27 mouse cellular contexts compared by ENCODE assay signal in the genomic region with DNA sequence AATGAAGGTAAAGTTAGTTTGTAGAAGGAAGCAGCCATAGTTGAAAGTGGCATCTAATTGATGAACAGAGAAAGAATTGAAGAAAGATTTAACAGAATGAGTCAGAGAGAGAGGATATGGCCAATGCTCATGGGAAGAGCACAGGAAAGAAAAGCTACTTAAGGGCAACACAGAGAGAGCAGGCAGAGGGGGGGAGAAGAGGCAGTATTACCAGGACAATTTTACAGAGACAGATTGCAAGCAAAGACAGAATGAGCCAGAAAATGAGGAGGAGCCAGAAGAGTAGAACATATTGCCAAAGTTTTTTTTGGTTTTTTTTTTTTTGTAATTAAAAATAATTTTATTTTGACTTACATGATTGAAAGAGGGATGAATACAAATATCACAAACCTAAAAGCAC.
"Had no signal": no experiment of that assay in that cellular context is flagged by ENCODE, and none has a peak within 500 bp of the region (broad histone marks: within the 10 kb centered on the region; RNA-seq: fewer than 3 reads in every experiment).

No protein-coding gene starts in this region.

- H3K9ac ChIP-seq: heart, embryonic 12.5 days; hindbrain, embryonic 12.5 days; hindbrain, embryonic 14.5 days; intestine, embryonic 15.5 days; limb, embryonic 12.5 days; liver, embryonic 13.5 days; liver, embryonic 15.5 days had no signal

- H3K4me1 ChIP-seq: heart, embryonic 10.5 days; heart, embryonic 12.5 days; hindbrain, embryonic 10.5 days; hindbrain, embryonic 12.5 days; intestine, embryonic 15.5 days; limb, embryonic 10.5 days; limb, embryonic 12.5 days; liver, embryonic 13.5 days; liver, embryonic 15.5 days had no signal

- H3K9me3 ChIP-seq: heart, embryonic 10.5 days; heart, embryonic 12.5 days; hindbrain, embryonic 10.5 days; hindbrain, embryonic 12.5 days; intestine, embryonic 15.5 days; limb, embryonic 10.5 days; limb, embryonic 12.5 days; liver, embryonic 13.5 days; liver, embryonic 15.5 days had no signal

- ATAC-seq: hindbrain, embryonic 16.5 days; inflammation-experienced regulatory T-cells, adult 6 months; intestine, embryonic 15.5 days; intestine, postnatal 0 days had no signal

- H3K4me3 ChIP-seq: gastrocnemius, adult 2 months; heart, embryonic 10.5 days; heart, embryonic 12.5 days; hindbrain, embryonic 10.5 days; hindbrain, embryonic 12.5 days; intestine, embryonic 15.5 days; left cerebral cortex, adult 2 months; limb, embryonic 10.5 days; limb, embryonic 12.5 days; liver, embryonic 13.5 days; liver, embryonic 15.5 days had no signal

- H3K27ac ChIP-seq: gastrocnemius, adult 2 months; heart, embryonic 10.5 days; hindbrain, embryonic 10.5 days; hindbrain, embryonic 12.5 days; hindbrain, embryonic 14.5 days; intestine, embryonic 15.5 days; left cerebral cortex, adult 2 months; limb, embryonic 10.5 days; limb, embryonic 12.5 days; liver, embryonic 13.5 days; liver, embryonic 15.5 days had no signal

- H3K36me3 ChIP-seq: heart, embryonic 10.5 days; heart, embryonic 12.5 days; hindbrain, embryonic 10.5 days; hindbrain, embryonic 12.5 days; intestine, embryonic 15.5 days; limb, embryonic 10.5 days; limb, embryonic 12.5 days; liver, embryonic 13.5 days; liver, embryonic 15.5 days had no signal

- DNase-seq: gastrocnemius, adult 2 months; gastrocnemius, postnatal 10 days; gastrocnemius, postnatal 25 days; heart, adult 18-20 months; heart, postnatal 10 days; heart, postnatal 4 days; kidney, adult 18-20 months; kidney, adult 8-10 months; kidney, postnatal 10 days; kidney, postnatal 25 days; kidney, postnatal 4 days; liver; liver, embryonic 13.5 days had no signal

- H3K27me3 ChIP-seq: heart, embryonic 12.5 days; hindbrain, embryonic 12.5 days; intestine, embryonic 15.5 days; limb, embryonic 12.5 days; liver, embryonic 13.5 days; liver, embryonic 15.5 days had no signal

- H3K4me2 ChIP-seq: heart, embryonic 12.5 days; hindbrain, embryonic 12.5 days; hindbrain, embryonic 14.5 days; intestine, embryonic 15.5 days; limb, embryonic 12.5 days; liver, embryonic 11.5 days; liver, embryonic 13.5 days; liver, embryonic 15.5 days had no signal
